9 mouse cellular contexts compared by ENCODE assay signal in genomic region chr10:3366036-3366869, GRCm38 (mm10). TPM values are rescaled to one million over a fixed set of nuclear protein-coding genes. Genes with fewer than 3 reads are reported as not detected.
DNase-seq lines count a peak whose midpoint lies in the region; ATAC-seq and TF ChIP-seq lines count a peak whose summit lies in the region.
"Had no signal": no experiment of that assay in that cellular context is flagged by ENCODE, and none has a peak within 500 bp of the region (broad histone marks: within the 10 kb centered on the region; RNA-seq: fewer than 3 reads in every experiment).

Gene Ppp1r14c, plus strand, starts transcription at chr10:3366057.

- 0 out of 2 replicates have a peak within 1 kb of the TSS, but pooled peaks have one; percentile 21 for H3K9ac ChIP-seq in embryonic facial prominence, embryonic 15.5 days
- peak within 1 kb of the TSS; percentile 86 for H3K9ac ChIP-seq in heart, embryonic 11.5 days (ENCODE audit: low read depth, low read length)
- H3K9ac ChIP-seq in liver, embryonic 12.5 days: no peak within 1 kb of the TSS
- H3K9ac ChIP-seq in neural tube, embryonic 12.5 days: peak within 1 kb of the TSS; percentile 63

- DNase-seq in testis, postnatal 14 days (ENCODE audit: low spot score): no peak
- peak; percentile 5 to 34 for DNase-seq in kidney, postnatal 25 days
- DNase-seq in thymus, adult 18-20 months: no peak

- H3K4me1 ChIP-seq in testis, adult 2 months (ENCODE audit: control insufficient read depth, insufficient read depth, low read length): peaks cover 16% of the 10 kb centered on the region
- H3K4me1 ChIP-seq in embryonic facial prominence, embryonic 15.5 days: peaks cover 17% of the 10 kb centered on the region
- H3K4me1 ChIP-seq in heart, embryonic 11.5 days (ENCODE audit: control insufficient read depth, insufficient read depth, low read length): peaks cover 3% of the 10 kb centered on the region; the same call in 1 of the 2 replicates
- H3K4me1 ChIP-seq in liver, embryonic 12.5 days: no peaks in the 10 kb centered on the region
- H3K4me1 ChIP-seq in neural tube, embryonic 12.5 days: peaks cover 6% of the 10 kb centered on the region; the same call in 1 of the 2 replicates

- H3K27ac ChIP-seq in testis, adult 2 months (ENCODE audit: control insufficient read depth, insufficient read depth, low read depth, low read length): no peak within 1 kb of the TSS
- H3K27ac ChIP-seq in embryonic facial prominence, embryonic 15.5 days (replicated peaks): 0 out of 2 replicates have a peak within 1 kb of the TSS, but pooled peaks have one; percentile 17
- H3K27ac ChIP-seq in heart, embryonic 11.5 days (ENCODE audit: low read depth, low read length): peak within 1 kb of the TSS; percentile 84
- no peak within 1 kb of the TSS for H3K27ac ChIP-seq in liver, embryonic 12.5 days
- H3K27ac ChIP-seq in neural tube, embryonic 12.5 days: peak within 1 kb of the TSS; percentile 32; the same call in 1 of the 2 replicates

- no peak for TF ChIP-seq POLR2A in testis, adult 2 months (IDR thresholded peaks at IDR 0.05; ENCODE audit: control insufficient read depth, low read depth, low read length)

- WGBS in embryonic facial prominence, embryonic 15.5 days: under 1% methylated on average over 71 of the region's 74 CpGs
- WGBS in heart, embryonic 11.5 days (ENCODE audit: insufficient replicate concordance): under 1% methylated on average over 71 of the region's 74 CpGs
- WGBS in liver, embryonic 12.5 days (ENCODE audit: insufficient replicate concordance): 1% methylated on average over 74 of the region's 74 CpGs
- under 1% methylated on average over 74 of the region's 74 CpGs for WGBS in neural tube, embryonic 12.5 days

- no peak for TF ChIP-seq CTCF in testis, adult 2 months (IDR thresholded peaks at IDR 0.05; ENCODE audit: control insufficient read depth, insufficient read depth, insufficient replicate concordance, low read depth, low read length)

- H3K4me3 ChIP-seq in testis, adult 2 months (ENCODE audit: control insufficient read depth, low read depth, low read length): peak within 1 kb of the TSS; percentile 25
- peak within 1 kb of the TSS; percentile 63 for H3K4me3 ChIP-seq in embryonic facial prominence, embryonic 15.5 days (replicated peaks)
- peak within 1 kb of the TSS; percentile 70 for H3K4me3 ChIP-seq in heart, embryonic 11.5 days (ENCODE audit: low read depth, low read length)
- H3K4me3 ChIP-seq in liver, embryonic 12.5 days: peak within 1 kb of the TSS; percentile 52
- H3K4me3 ChIP-seq in neural tube, embryonic 12.5 days: peak within 1 kb of the TSS; percentile 62

- no peaks in the 10 kb centered on the region for H3K27me3 ChIP-seq in testis, adult 2 months (ENCODE audit: control insufficient read depth, insufficient read depth, low read length)
- peaks cover 11% of the 10 kb centered on the region for H3K27me3 ChIP-seq in embryonic facial prominence, embryonic 15.5 days
- no peaks in the 10 kb centered on the region for H3K27me3 ChIP-seq in heart, embryonic 11.5 days (ENCODE audit: control insufficient read depth, insufficient read depth, low read length)
- peaks cover 41% of the 10 kb centered on the region for H3K27me3 ChIP-seq in liver, embryonic 12.5 days (replicated peaks)
- H3K27me3 ChIP-seq in neural tube, embryonic 12.5 days (replicated peaks): no peaks in the 10 kb centered on the region
- H3K27me3 ChIP-seq: CH12.LX had no signal

- no peaks in the 10 kb centered on the region for H3K9me3 ChIP-seq in embryonic facial prominence, embryonic 15.5 days (replicated peaks)
- H3K9me3 ChIP-seq in heart, embryonic 11.5 days (replicated peaks; ENCODE audit: control insufficient read depth, low read length): no peaks in the 10 kb centered on the region
- H3K9me3 ChIP-seq in liver, embryonic 12.5 days (replicated peaks): no peaks in the 10 kb centered on the region
- no peaks in the 10 kb centered on the region for H3K9me3 ChIP-seq in neural tube, embryonic 12.5 days

- no peaks in the 10 kb centered on the region for H3K36me3 ChIP-seq in testis, adult 2 months (ENCODE audit: control insufficient read depth, insufficient read depth, low read length)
- no peaks in the 10 kb centered on the region for H3K36me3 ChIP-seq in embryonic facial prominence, embryonic 15.5 days
- H3K36me3 ChIP-seq in heart, embryonic 11.5 days (ENCODE audit: control insufficient read depth, insufficient read depth, low read length): no peaks in the 10 kb centered on the region
- H3K36me3 ChIP-seq in liver, embryonic 12.5 days: no peaks in the 10 kb centered on the region
- no peaks in the 10 kb centered on the region for H3K36me3 ChIP-seq in neural tube, embryonic 12.5 days

- peak within 1 kb of the TSS; percentile 97 for H3K4me2 ChIP-seq in embryonic facial prominence, embryonic 15.5 days (replicated peaks)
- peak within 1 kb of the TSS; percentile 76 for H3K4me2 ChIP-seq in heart, embryonic 11.5 days
- H3K4me2 ChIP-seq in liver, embryonic 12.5 days: peak within 1 kb of the TSS; percentile 72
- peak within 1 kb of the TSS; percentile 91 for H3K4me2 ChIP-seq in neural tube, embryonic 12.5 days (replicated peaks)

- peak; percentile 65 for ATAC-seq in embryonic facial prominence, embryonic 15.5 days (ENCODE audit: insufficient number of reproducible peaks, low FRiP score, low TSS enrichment, low read depth)
- peak; percentile 79 for ATAC-seq in heart, embryonic 11.5 days (replicated peaks; ENCODE audit: insufficient number of reproducible peaks, low FRiP score, low TSS enrichment)
- ATAC-seq in liver, embryonic 12.5 days: no peak; the same call in 1 of the 2 replicates
- ATAC-seq in neural tube, embryonic 12.5 days (ENCODE audit: low FRiP score, low read depth): peak; percentile 89

RNA-seq across cellular contexts. Expression of gene Ppp1r14c, which starts in this region (rescaled TPM):
- polyA plus RNA-seq in testis, adult 2 months (2012; rRNA removed): 0.11 TPM in 1 of 2 replicates, not detected in the other
- polyA plus RNA-seq in embryonic facial prominence, embryonic 15.5 days (2015; fragmentation: Nextera tagmentation; extraction: Ambion mirVana): 25.8 and 27.7 TPM in 2 replicates
- polyA plus RNA-seq in heart, embryonic 11.5 days (2014; fragmentation: Nextera tagmentation; extraction: Ambion mirVana): 170 and 202 TPM in 2 replicates
- polyA plus RNA-seq in liver, embryonic 12.5 days (2016; fragmentation: Nextera tagmentation; extraction: Ambion mirVana): 0.19 and 0.30 TPM in 2 replicates
- 24.7 and 27.0 TPM in 2 replicates for polyA plus RNA-seq in neural tube, embryonic 12.5 days (2016; fragmentation: Nextera tagmentation; extraction: Ambion mirVana)

Comparison
In these comparisons a context has a peak if more than half of its experiments do, and no peak if none do; other contexts are left out.
1. RNA of gene Ppp1r14c (polyA plus RNA-seq): 170 to 202 TPM in heart, embryonic 11.5 days, 25.8 to 27.7 TPM in embryonic facial prominence, embryonic 15.5 days and 24.7 to 27.0 TPM in neural tube, embryonic 12.5 days; 0.19 to 0.30 TPM in liver, embryonic 12.5 days and 0.11 TPM in testis, adult 2 months; every median in the first group is over 10 times any median in the second.
2. H3K27ac ChIP-seq: peak in embryonic facial prominence, embryonic 15.5 days (single experiment), heart, embryonic 11.5 days (single experiment) and neural tube, embryonic 12.5 days (single experiment); none in testis, adult 2 months (single experiment) and liver, embryonic 12.5 days (single experiment).
3. DNase-seq: peak in kidney, postnatal 25 days (2 of 2); none in testis, postnatal 14 days (single experiment) and thymus, adult 18-20 months (0 of 2).
4. Peak in every context shown above with its lines, with median percentiles within 50 percentile points of each other: H3K4me3 ChIP-seq and H3K4me2 ChIP-seq.